In genomic region chr13:5259760-5260159, GRCm38 (mm10) we compare ENCODE assay signal across 20 mouse cellular contexts.
"Had no signal": no experiment of that assay in that cellular context is flagged by ENCODE, and none has a peak within 500 bp of the region (broad histone marks: within the 10 kb centered on the region; RNA-seq: fewer than 3 reads in every experiment).

No protein-coding gene starts in this region.

- DNase-seq: lung, adult 18-20 months; lung, embryonic 14.5 days; lung, postnatal 10 days; lung, postnatal 4 days; midbrain, embryonic 14.5 days; retina, postnatal 1 day; right cerebral cortex, adult 18-20 months; right cerebral cortex, postnatal 25 days; right cerebral cortex, postnatal 4 days; thymus, adult 2 months; thymus, postnatal 25 days; thymus, postnatal 4 days had no signal

- H3K27ac ChIP-seq: midbrain, embryonic 10.5 days; midbrain, embryonic 12.5 days; neural tube, embryonic 13.5 days; neural tube, embryonic 15.5 days; stomach, embryonic 15.5 days; stomach, postnatal 0 days had no signal

- H3K4me3 ChIP-seq: midbrain, embryonic 10.5 days; midbrain, embryonic 12.5 days; myocyte; neural tube, embryonic 13.5 days; neural tube, embryonic 15.5 days; stomach, embryonic 15.5 days had no signal

- ATAC-seq: midbrain, embryonic 16.5 days had no signal

- H3K4me1 ChIP-seq: midbrain, embryonic 10.5 days; midbrain, embryonic 12.5 days; neural tube, embryonic 13.5 days; neural tube, embryonic 15.5 days; stomach, embryonic 15.5 days had no signal
